Mouse (Mus musculus): ENCODE measurements around the gene Tgm2.

DNA sequence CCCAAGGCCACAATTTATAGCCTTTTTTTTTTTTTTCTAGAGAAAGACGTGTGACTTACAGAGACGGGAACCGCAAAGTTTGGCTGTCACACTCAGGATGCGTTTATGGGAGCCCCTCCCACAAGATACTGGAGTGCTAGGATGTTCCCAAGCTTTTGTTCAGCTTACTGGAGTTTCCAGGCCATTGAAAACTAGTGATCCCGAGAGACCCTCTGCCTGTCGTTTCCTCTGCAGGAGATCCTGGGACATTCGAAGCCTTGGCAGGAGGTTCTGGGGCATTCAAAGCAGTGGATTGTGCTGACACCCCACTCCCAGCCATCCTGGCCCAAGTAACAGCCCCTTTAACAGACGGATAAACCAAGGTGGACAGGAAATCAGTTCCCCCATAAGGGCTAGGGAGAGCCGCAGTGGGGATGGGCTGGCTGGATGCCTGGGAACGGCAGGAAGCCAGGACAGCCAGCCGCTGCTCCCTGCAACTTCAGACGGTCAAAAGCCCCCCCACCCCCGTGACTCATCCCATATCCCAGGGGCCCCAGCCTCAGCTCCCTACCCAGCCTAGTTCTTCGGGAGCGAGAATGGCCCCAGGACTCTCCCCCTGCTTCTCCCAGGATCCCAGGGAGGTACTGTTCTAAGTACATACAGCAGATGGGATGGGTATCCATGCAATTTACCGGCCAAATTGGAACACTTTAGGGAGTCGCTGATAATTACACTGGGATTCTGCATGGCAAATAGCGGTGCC is 33.3 kb upstream of the Tgm2 start:
- no peak for TF ChIP-seq POLR2A (IDR thresholded peaks at IDR 0.05; ENCODE audit: low read depth, low read length)
- TF ChIP-seq CTCF (IDR thresholded peaks at IDR 0.05; ENCODE audit: extremely low read depth, insufficient read depth, insufficient read length, insufficient replicate concordance): no peak
